Mouse (Mus musculus): ENCODE results near the gene Rnf207. TPM values are rescaled to one million over a fixed set of nuclear protein-coding genes. Genes with fewer than 3 reads are reported as not detected.

Gene Rnf207
- polyA plus RNA-seq, 1 experiment from 2014 or later, result 3.8 TPM

- peaks cover under 1% of the 10 kb centered on the region; the same call in 1 of the 2 replicates for H3K27me3 ChIP-seq
- H3K4me2 ChIP-seq (replicated peaks), result no peak overlapping the region
- 44% methylated on average over 4 of the region's 4 CpGs for WGBS
- 0 out of 2 replicates have a peak overlapping the region, but pooled peaks have one; percentile 38 for H3K9ac ChIP-seq
- peaks cover 35% of the 10 kb centered on the region for H3K4me1 ChIP-seq
- ATAC-seq (ENCODE audit: low FRiP score), result no peak
- H3K9me3 ChIP-seq (replicated peaks), result no peaks in the 10 kb centered on the region
- no peak overlapping the region for H3K27ac ChIP-seq
- no peak overlapping the region for H3K4me3 ChIP-seq
- H3K36me3 ChIP-seq, result 0 out of 2 replicates have a peak, but pooled peaks cover 4% of the 10 kb centered on the region
Observed at GRCm38 (mm10) chr4:152264177-152264530, 54.6 kb downstream of the Rnf207 start.

DNA sequence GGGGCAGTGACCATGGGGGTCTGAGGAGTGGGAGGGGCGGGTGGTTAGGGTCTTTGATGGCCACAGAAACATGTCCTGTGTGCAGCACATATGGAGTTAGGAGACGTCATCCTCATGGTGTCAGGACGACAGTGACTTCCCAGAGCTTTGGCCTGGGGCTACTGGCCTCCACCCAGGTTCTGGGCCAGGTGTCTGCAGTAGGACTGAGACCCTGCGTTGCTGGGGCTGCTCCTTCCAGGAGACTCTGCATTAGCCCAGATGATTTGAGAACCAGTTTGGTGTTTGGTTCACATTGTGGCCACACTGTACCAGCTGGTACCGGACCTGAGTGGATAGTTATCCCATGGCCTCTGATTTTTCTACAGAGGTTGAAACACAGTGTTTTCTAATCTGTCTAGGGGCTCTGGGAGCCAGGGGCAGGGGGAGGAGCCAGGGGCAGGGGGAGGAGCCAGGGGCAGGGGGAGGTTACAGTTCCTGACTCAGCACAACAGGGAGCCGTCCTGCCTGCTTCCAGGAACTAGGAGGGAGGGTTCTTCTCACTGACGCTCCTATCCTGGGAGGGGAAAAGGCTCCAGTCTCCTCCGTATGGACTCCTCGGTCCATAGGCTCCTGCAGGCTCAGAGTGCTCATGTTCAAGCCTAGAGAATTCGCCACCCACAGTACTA lies 55.1 kb downstream of the Rnf207 start:
- Histone ChIP-seq H3K27me3 (no peaks in the 10 kb centered on the region; the same call in 1 of the 2 replicates), H3K27ac (no peak overlapping the region), H3K4me3 (no peak overlapping the region), H3K4me2 (replicated peaks) (no peak overlapping the region), H3K9me3 (replicated peaks) (no peaks in the 10 kb centered on the region), H3K4me1 (peaks cover 35% of the 10 kb centered on the region), H3K36me3 (0 out of 2 replicates have a peak, but pooled peaks cover 4% of the 10 kb centered on the region), H3K9ac (0 out of 2 replicates have a peak overlapping the region, but pooled peaks have one; percentile 38)
- 23% methylated on average over 10 of the region's 10 CpGs for WGBS
- no peak for ATAC-seq (ENCODE audit: low FRiP score)

DNA sequence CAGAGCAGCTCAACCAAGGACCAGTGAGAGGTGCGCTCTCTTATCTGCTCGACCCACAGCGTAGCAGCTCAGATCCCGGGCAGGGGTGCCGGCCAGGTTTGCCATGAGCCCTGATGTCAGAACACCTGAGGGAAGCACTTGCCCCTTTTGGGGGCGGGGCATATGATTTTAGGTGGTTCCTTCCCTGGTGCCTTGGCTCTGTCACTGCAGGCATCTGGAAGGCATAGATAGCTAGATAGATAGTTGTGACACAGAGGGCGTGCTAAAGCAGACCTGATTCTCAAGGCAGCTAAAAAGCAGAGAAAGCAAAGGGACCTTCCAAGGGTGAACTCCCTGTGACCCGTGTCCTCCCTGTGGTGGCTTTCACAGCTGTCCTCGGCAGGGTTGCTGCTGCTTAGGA lies 55.7 kb downstream of the Rnf207 start:
- Histone ChIP-seq H3K27me3 (no peaks in the 10 kb centered on the region; the same call in 1 of the 2 replicates), H3K36me3 (0 out of 2 replicates have a peak, but pooled peaks cover 4% of the 10 kb centered on the region), H3K9ac (no peak overlapping the region), H3K4me3 (no peak overlapping the region), H3K27ac (no peak overlapping the region), H3K9me3 (replicated peaks) (no peaks in the 10 kb centered on the region), H3K4me2 (replicated peaks) (no peak overlapping the region), H3K4me1 (peaks cover 33% of the 10 kb centered on the region)
- no peak for ATAC-seq (ENCODE audit: low FRiP score)
- WGBS, result 58% methylated on average over 9 of the region's 9 CpGs

- H3K4me3 ChIP-seq, result no peak overlapping the region
- no peak for ATAC-seq (ENCODE audit: low FRiP score)
- WGBS, result 73% methylated on average over 9 of the region's 9 CpGs
Observed at GRCm38 (mm10) chr4:152262187-152262586, 56.6 kb downstream of the Rnf207 start.

GRCm38 (mm10) chr4:152260451-152260850 lies 58.3 kb downstream of the Rnf207 start:
- ATAC-seq (ENCODE audit: low FRiP score), result no peak
- Histone ChIP-seq H3K9me3 (replicated peaks) (no peaks in the 10 kb centered on the region), H3K9ac (no peak overlapping the region), H3K4me2 (replicated peaks) (no peak overlapping the region), H3K27ac (no peak overlapping the region), H3K4me3 (no peak overlapping the region), H3K27me3 (no peaks in the 10 kb centered on the region; the same call in 1 of the 2 replicates), H3K36me3 (0 out of 2 replicates have a peak, but pooled peaks cover 4% of the 10 kb centered on the region), H3K4me1 (peaks cover 20% of the 10 kb centered on the region)
- WGBS, result 93% methylated on average over 8 of the region's 8 CpGs

More at GRCm38 (mm10) chr4:152262187-152262586, 56.6 kb downstream of the Rnf207 start:
- Histone ChIP-seq H3K27ac (no peak overlapping the region), H3K4me1 (peaks cover 25% of the 10 kb centered on the region), H3K27me3 (no peaks in the 10 kb centered on the region; the same call in 1 of the 2 replicates), H3K4me2 (replicated peaks) (no peak overlapping the region), H3K9ac (no peak overlapping the region), H3K9me3 (replicated peaks) (no peaks in the 10 kb centered on the region), H3K36me3 (0 out of 2 replicates have a peak, but pooled peaks cover 4% of the 10 kb centered on the region)

GRCm38 (mm10) chr4:152257070-152257469 lies 61.7 kb downstream of the Rnf207 start:
- H3K4me2 ChIP-seq (replicated peaks), result no peak overlapping the region
- H3K9me3 ChIP-seq (replicated peaks), result no peaks in the 10 kb centered on the region
- H3K27ac ChIP-seq, result no peak overlapping the region
- ATAC-seq (ENCODE audit: low FRiP score), result no peak
- H3K4me3 ChIP-seq, result no peak overlapping the region
- H3K27me3 ChIP-seq, result no peaks in the 10 kb centered on the region; the same call in 1 of the 2 replicates
- WGBS, result 68% methylated on average over 6 of the region's 6 CpGs
- H3K9ac ChIP-seq, result no peak overlapping the region
- 0 out of 2 replicates have a peak, but pooled peaks cover 13% of the 10 kb centered on the region for H3K36me3 ChIP-seq
- H3K4me1 ChIP-seq, result peaks cover 12% of the 10 kb centered on the region; the same call in 1 of the 2 replicates

Other genes starting within 250 kb of the Rnf207 start
- gene Plekhg5, start 246.5 kb downstream of the Rnf207 start, polyA plus RNA-seq (2016; fragmentation: Nextera tagmentation; extraction: Ambion mirVana), result 11.7 and 12.0 TPM in 2 replicates
- 0.59 and 0.74 TPM in 2 replicates for gene Tnfrsf25, start 203.1 kb downstream of the Rnf207 start, polyA plus RNA-seq (2016; fragmentation: Nextera tagmentation; extraction: Ambion mirVana)
- 0.82 and 2.3 TPM in 2 replicates for gene Espn, start 166.6 kb downstream of the Rnf207 start, polyA plus RNA-seq (2016; fragmentation: Nextera tagmentation; extraction: Ambion mirVana)
- 2.4 and 2.9 TPM in 2 replicates for gene Hes2, start 160.1 kb downstream of the Rnf207 start, polyA plus RNA-seq (2016; fragmentation: Nextera tagmentation; extraction: Ambion mirVana)
- gene Acot7, start 140.9 kb downstream of the Rnf207 start, polyA plus RNA-seq (2016; fragmentation: Nextera tagmentation; extraction: Ambion mirVana), result 128 and 132 TPM in 2 replicates
- gene Gpr153, start 44.8 kb downstream of the Rnf207 start, polyA plus RNA-seq (2016; fragmentation: Nextera tagmentation; extraction: Ambion mirVana), result 13.1 and 16.2 TPM in 2 replicates
- gene Hes3, start 27.3 kb downstream of the Rnf207 start, polyA plus RNA-seq (2016; fragmentation: Nextera tagmentation; extraction: Ambion mirVana), result 1.2 and 2.1 TPM in 2 replicates
- 25.3 and 25.6 TPM in 2 replicates for gene Icmt, start 21.8 kb downstream of the Rnf207 start, polyA plus RNA-seq (2016; fragmentation: Nextera tagmentation; extraction: Ambion mirVana)
- 257 and 282 TPM in 2 replicates for gene Rpl22, start 6.7 kb upstream of the Rnf207 start, polyA plus RNA-seq (2016; fragmentation: Nextera tagmentation; extraction: Ambion mirVana)
- 4.1 and 4.8 TPM in 2 replicates for gene Chd5, start 19.7 kb upstream of the Rnf207 start, polyA plus RNA-seq (2016; fragmentation: Nextera tagmentation; extraction: Ambion mirVana)
- 7.5 and 8.9 TPM in 2 replicates for gene Nphp4, start 157.7 kb upstream of the Rnf207 start, polyA plus RNA-seq (2016; fragmentation: Nextera tagmentation; extraction: Ambion mirVana)
- 17.5 and 19.3 TPM in 2 replicates for gene Kcnab2, start 158.9 kb upstream of the Rnf207 start, polyA plus RNA-seq (2016; fragmentation: Nextera tagmentation; extraction: Ambion mirVana)